19 mouse cellular contexts compared by ENCODE assay signal in the genomic region with DNA sequence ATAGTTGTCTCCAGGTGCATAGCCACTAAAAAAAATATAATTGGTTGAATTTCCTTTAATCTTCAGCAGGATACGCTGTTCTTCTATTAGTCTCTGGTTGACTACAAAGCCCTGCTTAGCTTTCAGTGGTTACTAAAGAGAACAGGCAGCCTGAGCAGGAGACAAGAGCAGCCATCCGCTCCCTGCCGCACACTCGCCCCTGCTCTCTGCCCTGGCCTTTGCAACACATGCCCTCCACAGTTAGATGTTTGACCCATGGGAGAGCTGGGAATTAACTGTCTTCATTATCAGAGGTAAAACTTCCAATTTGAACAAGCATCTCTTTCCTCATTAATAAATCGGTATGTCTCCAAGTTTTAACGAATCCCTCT.
DNase-seq lines count a peak whose midpoint lies in the region; ATAC-seq and TF ChIP-seq lines count a peak whose summit lies in the region.
"Had no signal": no experiment of that assay in that cellular context is flagged by ENCODE, and none has a peak within 500 bp of the region (broad histone marks: within the 10 kb centered on the region; RNA-seq: fewer than 3 reads in every experiment).

No protein-coding gene starts in this region.

- ATAC-seq in hindbrain, embryonic 13.5 days (ENCODE audit: low FRiP score): no peak
- no peak for ATAC-seq in hindbrain, postnatal 0 days
- ATAC-seq in midbrain, embryonic 16.5 days: peak; percentile 70
- no peak for ATAC-seq in erythroblast, adult 5-6 weeks (replicated peaks; ENCODE audit: low FRiP score, poor library complexity, severe bottlenecking)

- peak; percentile 39 for DNase-seq in heart, adult 11 months
- no peak for DNase-seq in heart, adult 18-20 months
- DNase-seq in hindbrain, postnatal 0 days (ENCODE audit: low spot score): no peak
- DNase-seq in Muller cell, postnatal 12 days (ENCODE audit: inconsistent ontology term): no peak
- DNase-seq: adrenal gland, adult 2 months; cerebellum, adult 2 months; gastrocnemius, postnatal 25 days; kidney, adult 11 months; kidney, postnatal 10 days; right cerebral cortex, adult 18-20 months; thymus, postnatal 14 days had no signal

- H3K27me3 ChIP-seq in hindbrain, embryonic 13.5 days: no peaks in the 10 kb centered on the region
- no peaks in the 10 kb centered on the region for H3K27me3 ChIP-seq in hindbrain, postnatal 0 days (ENCODE audit: insufficient read depth, low read length)
- no peaks in the 10 kb centered on the region for H3K27me3 ChIP-seq in midbrain, embryonic 16.5 days (ENCODE audit: control insufficient read depth, insufficient read depth, low read depth, low read length)
- H3K27me3 ChIP-seq: embryonic facial prominence, embryonic 13.5 days; limb, embryonic 15.5 days; liver, embryonic 15.5 days had no signal

- H3K9ac ChIP-seq in hindbrain, embryonic 13.5 days: no peak overlapping the region
- no peak overlapping the region for H3K9ac ChIP-seq in hindbrain, postnatal 0 days (replicated peaks; ENCODE audit: low read length)
- H3K9ac ChIP-seq in midbrain, embryonic 16.5 days (ENCODE audit: low read depth, low read length): 0 out of 2 replicates have a peak overlapping the region, but pooled peaks have one; percentile 25
- H3K9ac ChIP-seq: embryonic facial prominence, embryonic 13.5 days; limb, embryonic 15.5 days; liver, embryonic 15.5 days had no signal

- WGBS in hindbrain, embryonic 13.5 days: 43% methylated on average over 6 of the region's 6 CpGs
- WGBS in hindbrain, postnatal 0 days: 37% methylated on average over 6 of the region's 6 CpGs
- 15% methylated on average over 6 of the region's 6 CpGs for WGBS in midbrain, embryonic 16.5 days

- no peaks in the 10 kb centered on the region for H3K9me3 ChIP-seq in hindbrain, embryonic 13.5 days
- H3K9me3 ChIP-seq in hindbrain, postnatal 0 days (ENCODE audit: low read length): no peaks in the 10 kb centered on the region
- no peaks in the 10 kb centered on the region for H3K9me3 ChIP-seq in midbrain, embryonic 16.5 days (replicated peaks; ENCODE audit: control insufficient read depth, low read length, poor library complexity, severe bottlenecking)
- H3K9me3 ChIP-seq: embryonic facial prominence, embryonic 13.5 days; heart, embryonic 10.5 days; limb, embryonic 15.5 days; liver, embryonic 15.5 days had no signal

- TF ChIP-seq CTCF in hindbrain, postnatal 0 days (IDR thresholded peaks at IDR 0.05; ENCODE audit: low read depth): no peak

- peak overlapping the region; percentile 64 for H3K27ac ChIP-seq in hindbrain, embryonic 13.5 days
- no peak overlapping the region for H3K27ac ChIP-seq in hindbrain, postnatal 0 days
- peak overlapping the region; percentile 37; the same call in 1 of the 2 replicates for H3K27ac ChIP-seq in midbrain, embryonic 16.5 days (ENCODE audit: low read length)
- H3K27ac ChIP-seq: embryonic facial prominence, embryonic 13.5 days; heart, embryonic 10.5 days; limb, embryonic 15.5 days; liver, embryonic 15.5 days; macrophage had no signal

- no peak overlapping the region for H3K4me3 ChIP-seq in hindbrain, embryonic 13.5 days
- H3K4me3 ChIP-seq in hindbrain, postnatal 0 days (ENCODE audit: low read length): no peak overlapping the region
- H3K4me3 ChIP-seq in midbrain, embryonic 16.5 days (ENCODE audit: low read depth, low read length): no peak overlapping the region
- H3K4me3 ChIP-seq: embryonic facial prominence, embryonic 13.5 days; heart, embryonic 10.5 days; limb, embryonic 15.5 days; liver, embryonic 15.5 days had no signal

- peaks cover 25% of the 10 kb centered on the region for H3K4me1 ChIP-seq in hindbrain, embryonic 13.5 days (replicated peaks)
- no peaks in the 10 kb centered on the region for H3K4me1 ChIP-seq in hindbrain, postnatal 0 days (ENCODE audit: insufficient read depth, low read length)
- H3K4me1 ChIP-seq in midbrain, embryonic 16.5 days (ENCODE audit: control insufficient read depth, insufficient read depth, low read length): peaks cover 22% of the 10 kb centered on the region
- H3K4me1 ChIP-seq: embryonic facial prominence, embryonic 13.5 days; heart, embryonic 10.5 days; limb, embryonic 15.5 days; liver, embryonic 15.5 days had no signal

- no peaks in the 10 kb centered on the region for H3K36me3 ChIP-seq in hindbrain, embryonic 13.5 days
- no peaks in the 10 kb centered on the region for H3K36me3 ChIP-seq in hindbrain, postnatal 0 days (ENCODE audit: insufficient read depth, low read length)
- H3K36me3 ChIP-seq in midbrain, embryonic 16.5 days (ENCODE audit: control insufficient read depth, insufficient read depth, low read length): no peaks in the 10 kb centered on the region
- H3K36me3 ChIP-seq: embryonic facial prominence, embryonic 13.5 days; heart, embryonic 10.5 days; limb, embryonic 15.5 days; liver, embryonic 15.5 days had no signal

- no peak overlapping the region for H3K4me2 ChIP-seq in hindbrain, embryonic 13.5 days
- 0 out of 2 replicates have a peak overlapping the region, but pooled peaks have one; percentile 13 for H3K4me2 ChIP-seq in hindbrain, postnatal 0 days (ENCODE audit: low read depth, low read length)
- H3K4me2 ChIP-seq in midbrain, embryonic 16.5 days (ENCODE audit: low read length): peak overlapping the region; percentile 16; the same call in 1 of the 2 replicates
- H3K4me2 ChIP-seq: embryonic facial prominence, embryonic 13.5 days; limb, embryonic 15.5 days; liver, embryonic 15.5 days had no signal
